Mouse (Mus musculus): Measurements from ENCODE around the gene Arhgef28. TPM values are rescaled to one million over a fixed set of nuclear protein-coding genes. Genes with fewer than 3 reads are reported as not detected.
"Not testable (repeated sequence)": the region's sequence is repeated elsewhere in the genome, so short reads cannot be mapped to it uniquely, and the experiment has no call there.

Gene Arhgef28
- polyA plus RNA-seq, 1 experiment: 6.7 TPM

DNA sequence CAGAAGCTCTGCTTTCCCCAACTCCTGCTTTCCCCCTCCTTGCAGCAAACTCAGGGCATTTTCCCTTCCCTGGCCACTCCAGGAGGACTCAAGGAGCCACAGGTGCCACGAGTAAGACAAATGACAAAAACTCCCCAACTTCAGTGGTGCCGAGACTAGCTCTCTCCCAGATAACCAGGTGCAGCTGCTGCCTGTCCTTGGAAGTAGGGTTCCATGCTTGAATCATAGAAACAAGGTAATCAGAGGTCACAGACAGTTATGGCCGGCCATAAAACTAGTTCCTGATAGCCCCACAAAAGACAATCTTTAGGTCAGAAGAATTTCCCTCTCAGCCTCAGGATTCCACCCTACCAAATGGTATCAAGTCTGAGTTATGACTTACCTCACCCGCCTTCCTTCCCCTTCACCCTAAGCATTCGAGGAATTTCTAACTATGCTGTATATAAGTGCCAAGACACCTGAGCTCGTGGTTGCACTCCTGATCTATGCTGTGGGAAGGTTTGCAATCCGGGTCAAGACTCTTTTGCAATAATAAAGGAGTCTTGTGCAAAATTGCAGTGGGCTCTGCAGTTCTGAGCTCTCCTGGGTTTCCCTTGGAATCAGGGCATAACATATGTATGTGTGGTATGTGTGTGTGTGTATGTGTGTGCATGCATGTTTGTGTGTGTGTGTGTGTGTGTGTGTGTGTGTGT, 93.3 kb downstream of the Arhgef28 start:
- H3K9me3 ChIP-seq (replicated peaks; ENCODE audit: control insufficient read depth, insufficient read depth, low read length, poor library complexity, severe bottlenecking): no peaks in the 10 kb centered on the region
- H3K4me3 ChIP-seq (ENCODE audit: low read depth, low read length): no peak overlapping the region
- no peaks in the 10 kb centered on the region for H3K27me3 ChIP-seq (ENCODE audit: control insufficient read depth, insufficient read depth, low read length, poor library complexity, severe bottlenecking)
- no peak overlapping the region for H3K9ac ChIP-seq (ENCODE audit: low read depth, poor library complexity, severe bottlenecking)
- no peaks in the 10 kb centered on the region for H3K36me3 ChIP-seq (ENCODE audit: control insufficient read depth, insufficient read depth, low read length, poor library complexity, severe bottlenecking)
- TF ChIP-seq EP300 (IDR thresholded peaks at IDR 0.05; ENCODE audit: insufficient read depth, low read depth, low read length): no peak
- TF ChIP-seq POLR2A (IDR thresholded peaks at IDR 0.05; ENCODE audit: insufficient read depth, low read length): no peak
- TF ChIP-seq CTCF (IDR thresholded peaks at IDR 0.05; ENCODE audit: low read depth, low read length): no peak
- H3K4me1 ChIP-seq (ENCODE audit: control insufficient read depth, insufficient read depth, low read length): no peaks in the 10 kb centered on the region
- H3K27ac ChIP-seq (ENCODE audit: insufficient read depth, low read length): no peak overlapping the region

DNA sequence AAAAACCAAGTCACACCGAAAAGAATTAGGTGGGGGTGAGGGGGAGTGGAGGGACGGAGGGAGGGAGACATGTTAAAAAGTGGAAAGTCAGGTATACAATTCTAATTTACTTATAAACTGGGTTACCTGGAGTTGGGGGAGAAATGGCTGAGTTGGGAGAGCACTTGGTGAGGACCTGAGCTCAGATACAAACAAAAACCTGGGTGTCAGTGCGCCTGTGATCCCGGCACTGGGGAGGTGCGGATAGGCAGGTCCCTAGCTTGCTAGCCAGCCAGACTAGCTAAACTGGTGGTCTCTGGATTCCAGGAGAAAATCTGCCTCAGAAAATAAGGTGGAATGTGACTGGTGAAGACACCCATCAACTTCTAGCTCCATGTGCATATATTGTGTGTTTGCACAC, 94.7 kb downstream of the Arhgef28 start:
- no peaks in the 10 kb centered on the region for H3K9me3 ChIP-seq (replicated peaks; ENCODE audit: control insufficient read depth, insufficient read depth, low read length, poor library complexity, severe bottlenecking)
- TF ChIP-seq POLR2A (IDR thresholded peaks at IDR 0.05; ENCODE audit: insufficient read depth, low read length) (no peak), CTCF (IDR thresholded peaks at IDR 0.05; ENCODE audit: low read depth, low read length) (no peak)
- H3K27ac ChIP-seq (ENCODE audit: insufficient read depth, low read length): no peak overlapping the region

GRCm38 (mm10) chr13:98111021-98111420, 95.2 kb downstream of the Arhgef28 start:
- Histone ChIP-seq H3K27me3 (ENCODE audit: control insufficient read depth, insufficient read depth, low read length, poor library complexity, severe bottlenecking) (no peaks in the 10 kb centered on the region), H3K4me3 (ENCODE audit: low read depth, low read length) (no peak overlapping the region), H3K27ac (ENCODE audit: insufficient read depth, low read length) (no peak overlapping the region), H3K9me3 (replicated peaks; ENCODE audit: control insufficient read depth, insufficient read depth, low read length, poor library complexity, severe bottlenecking) (no peaks in the 10 kb centered on the region), H3K4me1 (ENCODE audit: control insufficient read depth, insufficient read depth, low read length) (no peaks in the 10 kb centered on the region), H3K36me3 (ENCODE audit: control insufficient read depth, insufficient read depth, low read length, poor library complexity, severe bottlenecking) (no peaks in the 10 kb centered on the region), H3K9ac (ENCODE audit: low read depth, poor library complexity, severe bottlenecking) (no peak overlapping the region)
- TF ChIP-seq EP300 (IDR thresholded peaks at IDR 0.05; ENCODE audit: insufficient read depth, low read depth, low read length): no peak
- no peak for TF ChIP-seq CTCF (IDR thresholded peaks at IDR 0.05; ENCODE audit: low read depth, low read length)
- TF ChIP-seq POLR2A (IDR thresholded peaks at IDR 0.05; ENCODE audit: insufficient read depth, low read length): no peak

More for the DNA sequence above, 94.7 kb downstream of the Arhgef28 start:
- Histone ChIP-seq H3K9ac (ENCODE audit: low read depth, poor library complexity, severe bottlenecking) (no peak overlapping the region), H3K4me3 (ENCODE audit: low read depth, low read length) (no peak overlapping the region), H3K27me3 (ENCODE audit: control insufficient read depth, insufficient read depth, low read length, poor library complexity, severe bottlenecking) (no peaks in the 10 kb centered on the region), H3K4me1 (ENCODE audit: control insufficient read depth, insufficient read depth, low read length) (no peaks in the 10 kb centered on the region), H3K36me3 (ENCODE audit: control insufficient read depth, insufficient read depth, low read length, poor library complexity, severe bottlenecking) (no peaks in the 10 kb centered on the region)

- not testable (repeated sequence) for H3K27me3 ChIP-seq (ENCODE audit: control insufficient read depth, insufficient read depth, low read length, poor library complexity, severe bottlenecking); H3K9me3 ChIP-seq (replicated peaks; ENCODE audit: control insufficient read depth, insufficient read depth, low read length, poor library complexity, severe bottlenecking); H3K4me1 ChIP-seq (ENCODE audit: control insufficient read depth, insufficient read depth, low read length); H3K27ac ChIP-seq (ENCODE audit: insufficient read depth, low read length); H3K4me3 ChIP-seq (ENCODE audit: low read depth, low read length); H3K36me3 ChIP-seq (ENCODE audit: control insufficient read depth, insufficient read depth, low read length, poor library complexity, severe bottlenecking); H3K9ac ChIP-seq (ENCODE audit: low read depth, poor library complexity, severe bottlenecking)
Observed at GRCm38 (mm10) chr13:98108481-98108880, 97.8 kb downstream of the Arhgef28 start.

- no peaks in the 10 kb centered on the region for H3K36me3 ChIP-seq (ENCODE audit: control insufficient read depth, insufficient read depth, low read length, poor library complexity, severe bottlenecking)
- H3K9ac ChIP-seq (ENCODE audit: low read depth, poor library complexity, severe bottlenecking): no peak overlapping the region
- no peak overlapping the region for H3K27ac ChIP-seq (ENCODE audit: insufficient read depth, low read length)
- H3K4me3 ChIP-seq (ENCODE audit: low read depth, low read length): no peak overlapping the region
- H3K4me1 ChIP-seq (ENCODE audit: control insufficient read depth, insufficient read depth, low read length): no peaks in the 10 kb centered on the region
- H3K27me3 ChIP-seq (ENCODE audit: control insufficient read depth, insufficient read depth, low read length, poor library complexity, severe bottlenecking): no peaks in the 10 kb centered on the region
- H3K9me3 ChIP-seq (replicated peaks; ENCODE audit: control insufficient read depth, insufficient read depth, low read length, poor library complexity, severe bottlenecking): no peaks in the 10 kb centered on the region
- TF ChIP-seq POLR2A (IDR thresholded peaks at IDR 0.05; ENCODE audit: insufficient read depth, low read length) (no peak), EP300 (IDR thresholded peaks at IDR 0.05; ENCODE audit: insufficient read depth, low read depth, low read length) (no peak), CTCF (IDR thresholded peaks at IDR 0.05; ENCODE audit: low read depth, low read length) (no peak)
Observed at GRCm38 (mm10) chr13:98107621-98108020, 98.6 kb downstream of the Arhgef28 start.

DNA sequence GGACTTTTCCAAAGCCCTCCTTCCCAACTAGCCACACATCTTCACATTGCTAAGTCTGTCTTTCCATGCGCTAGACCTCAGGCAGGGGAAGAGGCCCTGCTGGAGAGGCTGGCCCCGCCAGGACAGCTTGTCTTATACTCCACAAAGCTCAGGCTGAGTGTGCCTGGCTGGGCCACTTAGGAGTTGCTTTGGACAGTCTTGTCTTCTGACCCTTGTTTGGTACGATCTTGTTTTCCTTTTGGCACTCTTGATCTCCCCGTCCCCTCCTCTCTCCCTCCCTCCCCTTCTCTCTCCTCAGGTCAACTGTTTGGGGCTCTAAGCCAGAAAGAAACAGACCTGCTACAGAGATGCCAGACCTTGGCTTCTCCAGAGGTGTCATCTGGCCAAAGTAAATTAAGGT, 110.3 kb downstream of the Arhgef28 start:
- H3K4me3 ChIP-seq (ENCODE audit: low read depth, low read length): no peak overlapping the region
- H3K9ac ChIP-seq (ENCODE audit: low read depth, poor library complexity, severe bottlenecking): no peak overlapping the region
- H3K4me1 ChIP-seq (ENCODE audit: control insufficient read depth, insufficient read depth, low read length): no peaks in the 10 kb centered on the region
- no peaks in the 10 kb centered on the region for H3K9me3 ChIP-seq (replicated peaks; ENCODE audit: control insufficient read depth, insufficient read depth, low read length, poor library complexity, severe bottlenecking)
- TF ChIP-seq POLR2A (IDR thresholded peaks at IDR 0.05; ENCODE audit: insufficient read depth, low read length) (no peak), EP300 (IDR thresholded peaks at IDR 0.05; ENCODE audit: insufficient read depth, low read depth, low read length) (no peak), CTCF (IDR thresholded peaks at IDR 0.05; ENCODE audit: low read depth, low read length) (no peak)
- no peak overlapping the region for H3K27ac ChIP-seq (ENCODE audit: insufficient read depth, low read length)
- no peaks in the 10 kb centered on the region for H3K27me3 ChIP-seq (ENCODE audit: control insufficient read depth, insufficient read depth, low read length, poor library complexity, severe bottlenecking)
- H3K36me3 ChIP-seq (ENCODE audit: control insufficient read depth, insufficient read depth, low read length, poor library complexity, severe bottlenecking): no peaks in the 10 kb centered on the region
